ENCODE assay signal across 8 mouse cellular contexts in genomic region chr10:33950803-33951583, GRCm38 (mm10). TPM values are rescaled to one million over a fixed set of nuclear protein-coding genes. Genes with fewer than 3 reads are reported as not detected.
DNase-seq lines count a peak whose midpoint lies in the region; ATAC-seq lines count a peak whose summit lies in the region.

Gene Zup1 (minus strand): TSS chr10:33951269.

- peaks cover 7% of the 10 kb centered on the region; the same call in 1 of the 2 replicates for H3K36me3 ChIP-seq in forebrain, embryonic 14.5 days (ENCODE audit: control insufficient read depth, insufficient read depth, low read length)
- peaks cover 8% of the 10 kb centered on the region for H3K36me3 ChIP-seq in neural tube, embryonic 15.5 days

- H3K9me3 ChIP-seq in forebrain, embryonic 14.5 days (replicated peaks; ENCODE audit: control insufficient read depth, low read length), result no peaks in the 10 kb centered on the region
- H3K9me3 ChIP-seq in neural tube, embryonic 15.5 days (replicated peaks), result no peaks in the 10 kb centered on the region

- H3K27ac ChIP-seq in forebrain, embryonic 14.5 days (ENCODE audit: low read depth, low read length), result 0 out of 2 replicates have a peak within 1 kb of the TSS, but pooled peaks have one; percentile 35
- peak within 1 kb of the TSS; percentile 83 for H3K27ac ChIP-seq in neural tube, embryonic 15.5 days (replicated peaks)

- DNase-seq in ES-CJ7 (ENCODE audit: low read depth, low spot score), result peak; percentile 86
- DNase-seq in cerebellum, adult 11 months, result peak; percentile 65
- DNase-seq in forebrain, embryonic 14.5 days (ENCODE audit: low spot score), result peak; percentile 93
- DNase-seq in heart, postnatal 14 days, result peak; percentile 75 to 84
- DNase-seq in layer of hippocampus, adult 11-12 months (ENCODE audit: low spot score), result peak; percentile 82
- peak; percentile 89 to 90 for DNase-seq in lung, adult 18-20 months
- peak; percentile 83 for DNase-seq in testis, postnatal 14 days (ENCODE audit: low spot score)

- WGBS in forebrain, embryonic 14.5 days, result 3% methylated on average over 42 of the region's 42 CpGs
- 3% methylated on average over 42 of the region's 42 CpGs for WGBS in neural tube, embryonic 15.5 days

- peaks cover 3% of the 10 kb centered on the region; the same call in 1 of the 2 replicates for H3K4me1 ChIP-seq in forebrain, embryonic 14.5 days (ENCODE audit: control insufficient read depth, insufficient read depth, low read length)
- peaks cover 23% of the 10 kb centered on the region for H3K4me1 ChIP-seq in neural tube, embryonic 15.5 days

- intact Hi-C loops in heart, postnatal 14 days (cut with DNase I), result no loop called here

- H3K4me2 ChIP-seq in forebrain, embryonic 14.5 days (ENCODE audit: low read length), result peak within 1 kb of the TSS; percentile 55
- peak within 1 kb of the TSS; percentile 72 for H3K4me2 ChIP-seq in neural tube, embryonic 15.5 days

- H3K4me3 ChIP-seq in forebrain, embryonic 14.5 days (ENCODE audit: low read depth, low read length), result peak within 1 kb of the TSS; percentile 63
- peak within 1 kb of the TSS; percentile 91 for H3K4me3 ChIP-seq in neural tube, embryonic 15.5 days (replicated peaks)

- peak within 1 kb of the TSS; percentile 88 for H3K9ac ChIP-seq in forebrain, embryonic 14.5 days (ENCODE audit: low read length)
- H3K9ac ChIP-seq in neural tube, embryonic 15.5 days (replicated peaks), result peak within 1 kb of the TSS; percentile 95

- no peaks in the 10 kb centered on the region for H3K27me3 ChIP-seq in forebrain, embryonic 14.5 days (replicated peaks; ENCODE audit: control insufficient read depth, insufficient read depth, low read length)
- H3K27me3 ChIP-seq in neural tube, embryonic 15.5 days (replicated peaks), result no peaks in the 10 kb centered on the region

- peak; percentile 98 for ATAC-seq in forebrain, embryonic 14.5 days
- peak; percentile 98 for ATAC-seq in neural tube, embryonic 15.5 days (ENCODE audit: low FRiP score)

RNA-seq across cellular contexts. Expression of gene Zup1, which starts in this region (rescaled TPM):
- polyA plus RNA-seq in forebrain, embryonic 14.5 days (2014; fragmentation: Nextera tagmentation; extraction: Ambion mirVana), result 21.4 and 22.8 TPM in 2 replicates
- 1 to 10 TPM; 8.2 to 9.2 TPM for total RNA-seq in heart, postnatal 14 days (2021)
- polyA plus RNA-seq in neural tube, embryonic 15.5 days (2015; fragmentation: Nextera tagmentation; extraction: Ambion mirVana), result 19.6 and 21.4 TPM in 2 replicates

Comparison
In these comparisons a context has a peak if more than half of its experiments do, and no peak if none do; other contexts are left out.
1. Peak in every context shown above with its lines: DNase-seq, ATAC-seq, H3K4me3 ChIP-seq and H3K27ac ChIP-seq.